Mouse (Mus musculus): ENCODE results near the gene Plxna2. TPM values are rescaled to one million over a fixed set of nuclear protein-coding genes. Genes with fewer than 3 reads are reported as not detected.
A peak's percentile ranks its signal among the peaks of the same experiment; 100 is the strongest.

The Plxna2 gene
- total RNA-seq, 2 experiments from 2014 or later, result 9.7 to 10.3 TPM

GRCm38 (mm10) chr1:194658459-194659160 lies 40.6 kb downstream of the Plxna2 start:
- DNase-seq (ENCODE audit: low spot score), result peak; percentile 14

- peak; percentile 55 for DNase-seq (ENCODE audit: low spot score)
Measured at GRCm38 (mm10) chr1:194660426-194661119, 42.6 kb downstream of the Plxna2 start.

GRCm38 (mm10) chr1:194663021-194663420 lies 45.0 kb downstream of the Plxna2 start:
- DNase-seq (ENCODE audit: low spot score), result no peak

GRCm38 (mm10) chr1:194665715-194666114 lies 47.7 kb downstream of the Plxna2 start:
- DNase-seq (ENCODE audit: low spot score), result no peak

GRCm38 (mm10) chr1:194671783-194672524 lies 53.9 kb downstream of the Plxna2 start:
- DNase-seq (ENCODE audit: low spot score), result no peak

GRCm38 (mm10) chr1:194672525-194672894 lies 54.5 kb downstream of the Plxna2 start:
- DNase-seq (ENCODE audit: low spot score), result no peak

- no peak for DNase-seq (ENCODE audit: low spot score)
Measured at GRCm38 (mm10) chr1:194673229-194673628, 55.2 kb downstream of the Plxna2 start.

- peak; percentile 15 for DNase-seq (ENCODE audit: low spot score)
Measured at GRCm38 (mm10) chr1:194675106-194675890, 57.3 kb downstream of the Plxna2 start.

- DNase-seq (ENCODE audit: low spot score), result no peak
Measured at GRCm38 (mm10) chr1:194675891-194676200, 57.8 kb downstream of the Plxna2 start.

GRCm38 (mm10) chr1:194677878-194678277 lies 59.9 kb downstream of the Plxna2 start:
- no peak for DNase-seq (ENCODE audit: low spot score)

GRCm38 (mm10) chr1:194679147-194679546 lies 61.1 kb downstream of the Plxna2 start:
- DNase-seq (ENCODE audit: low spot score), result no peak

GRCm38 (mm10) chr1:194680136-194680535 lies 62.1 kb downstream of the Plxna2 start:
- DNase-seq (ENCODE audit: low spot score), result no peak

GRCm38 (mm10) chr1:194682021-194682420 lies 64.0 kb downstream of the Plxna2 start:
- DNase-seq (ENCODE audit: low spot score), result no peak

- no peak for DNase-seq (ENCODE audit: low spot score)
Measured at GRCm38 (mm10) chr1:194683132-194683531, 65.1 kb downstream of the Plxna2 start.

GRCm38 (mm10) chr1:194685896-194686295 lies 67.9 kb downstream of the Plxna2 start:
- DNase-seq (ENCODE audit: low spot score), result no peak

- DNase-seq (ENCODE audit: low spot score), result no peak
Measured at GRCm38 (mm10) chr1:194687746-194688145, 69.7 kb downstream of the Plxna2 start.

GRCm38 (mm10) chr1:194688161-194688560 lies 70.1 kb downstream of the Plxna2 start:
- no peak for DNase-seq (ENCODE audit: low spot score)

GRCm38 (mm10) chr1:194693063-194693462 lies 75.0 kb downstream of the Plxna2 start:
- no peak for DNase-seq (ENCODE audit: low spot score)

- DNase-seq (ENCODE audit: low spot score), result no peak
Measured at GRCm38 (mm10) chr1:194693488-194693887, 75.5 kb downstream of the Plxna2 start.

GRCm38 (mm10) chr1:194694805-194695204 lies 76.8 kb downstream of the Plxna2 start:
- no peak for DNase-seq (ENCODE audit: low spot score)

GRCm38 (mm10) chr1:194697439-194697838 lies 79.4 kb downstream of the Plxna2 start:
- DNase-seq (ENCODE audit: low spot score), result no peak

- no peak for DNase-seq (ENCODE audit: low spot score)
Measured at GRCm38 (mm10) chr1:194699321-194699720, 81.3 kb downstream of the Plxna2 start.

All from gastrocnemius, adult 18-20 months (tissue).